Mouse (Mus musculus): ENCODE results near the gene Ndufb11. TPM values are rescaled to one million over a fixed set of nuclear protein-coding genes. Genes with fewer than 3 reads are reported as not detected.

Ndufb11 gene
- total RNA-seq, 2 experiments from 2014 or later, result 148 to 158 TPM

Other genes starting within 250 kb of the Ndufb11 start
- 1 to 10 TPM; 7.0 to 8.3 TPM for gene Jade3, start 191.9 kb downstream of the Ndufb11 start, total RNA-seq (2021)
- gene Rgn, start 67.8 kb downstream of the Ndufb11 start, total RNA-seq (2021), result under 1 TPM in 1 of 2 experiments, not detected in 1; 0.23 TPM
- 10 to 100 TPM; 45.5 to 48.6 TPM for gene Rbm10, start 116 bp downstream of the Ndufb11 start, total RNA-seq (2021)
- gene Uba1, start 40.7 kb upstream of the Ndufb11 start, total RNA-seq (2021), result 100 to 1,000 TPM; 338 to 343 TPM
- gene Cdk16, start 70.3 kb upstream of the Ndufb11 start, total RNA-seq (2021), result 100 to 1,000 TPM; 282 to 311 TPM
- gene Usp11, start 86.3 kb upstream of the Ndufb11 start, total RNA-seq (2021), result 100 to 1,000 TPM in 1 of 2 experiments, 10 to 100 TPM in 1; 99.6 to 110 TPM
- gene Araf, start 180.2 kb upstream of the Ndufb11 start, total RNA-seq (2021), result 100 to 1,000 TPM; 183 to 190 TPM

Data from left cerebral cortex, postnatal 25 days (tissue).